Mouse (Mus musculus) CD4-positive naive resting alpha-beta T cell, adult 57 days (primary cell): Measurements from ENCODE around the gene Cct7. TPM values are rescaled to one million over a fixed set of nuclear protein-coding genes. Genes with fewer than 3 reads are reported as not detected.

ENCODE experiments used
- total RNA-seq: library from RNA; stranded (reverse); gene quantifications from one replicate; pipeline ENCODE4 v1.2.4, GENCODE M21; 2023

The Cct7 gene
- total RNA-seq, result 168 TPM

DNA sequence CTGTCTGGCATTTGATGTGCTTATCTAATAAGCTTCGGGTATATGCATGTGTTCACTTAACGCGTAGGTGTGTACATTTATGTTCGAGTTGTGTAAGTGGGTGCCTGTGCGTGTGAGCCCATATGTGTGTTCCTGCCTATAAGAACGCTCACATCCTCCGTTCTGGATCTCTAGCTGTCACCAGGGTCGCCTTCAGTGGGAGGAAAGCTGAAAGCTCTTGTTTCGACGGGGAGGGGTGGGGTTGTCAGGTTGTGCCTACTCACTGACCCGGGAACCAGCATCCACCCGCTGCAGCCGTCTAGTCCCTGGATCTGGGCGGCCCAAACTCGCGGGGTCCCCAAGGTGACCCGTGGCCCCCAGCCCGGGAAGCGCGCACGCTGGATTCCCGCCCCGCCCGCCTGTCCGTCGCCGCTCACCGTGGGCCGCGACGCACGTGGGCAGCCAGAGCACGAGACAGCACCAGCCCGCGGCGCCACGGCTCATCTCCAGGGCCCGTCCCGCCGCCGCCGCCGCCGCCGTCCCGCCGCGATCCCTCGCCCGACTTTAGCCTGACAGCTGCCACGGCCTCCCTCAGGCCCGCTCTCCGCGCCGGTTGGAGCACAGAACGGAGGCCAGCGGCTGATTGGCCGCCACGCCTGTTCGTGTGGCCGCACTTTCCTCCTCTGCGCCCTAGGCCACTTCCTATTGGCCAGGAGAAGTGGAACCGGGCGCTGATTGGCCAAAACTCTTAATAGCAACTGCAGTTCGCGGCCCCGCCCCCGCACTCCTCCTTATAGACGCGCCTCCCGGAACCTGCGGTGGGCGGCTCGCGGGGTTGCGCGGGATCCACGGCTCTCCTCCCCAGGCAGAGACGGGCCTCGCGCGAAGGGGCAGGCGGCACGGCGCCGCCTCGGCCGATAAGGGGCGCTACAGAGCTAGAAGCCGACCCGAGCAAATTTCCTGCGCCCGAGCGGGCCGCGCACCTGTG lies at the start of gene Cct7:
Gene Cct7, plus strand, starts transcription at position 818 of the 967 bp plus-strand sequence.

DNA sequence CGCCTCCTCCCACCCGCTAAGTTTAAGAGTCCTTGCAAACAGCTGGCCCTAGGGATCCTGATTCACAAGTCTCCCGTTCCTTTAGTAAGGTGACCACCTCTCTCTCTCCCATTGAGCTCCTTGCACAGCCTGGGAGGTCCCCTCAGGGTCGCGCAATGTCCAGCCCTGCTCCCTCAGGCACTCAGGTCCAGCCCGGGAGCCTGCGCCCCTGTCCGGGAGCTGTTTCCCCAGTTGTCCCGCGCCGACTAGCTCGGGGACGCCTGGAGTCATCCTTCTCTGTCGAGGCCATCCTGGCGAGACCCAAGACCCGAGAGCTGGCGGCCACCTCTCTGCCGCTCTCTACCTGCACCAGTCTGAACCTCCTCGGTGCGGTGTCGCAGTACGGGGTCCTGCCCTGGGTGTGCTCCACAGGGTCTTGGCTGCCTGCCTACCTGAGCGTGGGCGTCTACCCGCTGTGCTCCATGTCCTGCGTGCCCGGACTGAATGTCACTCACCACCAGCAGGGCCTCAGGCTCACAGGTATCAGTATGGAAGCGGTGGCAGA lies 27.4 kb upstream of the Cct7 start, which contains the start of gene Noto:
Gene Noto, plus strand, starts transcription at position 51 of the 544 bp plus-strand sequence.

GRCm38 (mm10) chr6:85431842-85432431 lies 19.4 kb upstream of the Cct7 start, which contains the start of gene Smyd5:
Gene Smyd5 (plus strand): TSS chr6:85431989.

GRCm38 (mm10) chr6:85451664-85452410 lies 523 bp downstream of the Cct7 start, which contains the start of gene Pradc1:
Gene Pradc1 (minus strand): TSS chr6:85451970.

DNA sequence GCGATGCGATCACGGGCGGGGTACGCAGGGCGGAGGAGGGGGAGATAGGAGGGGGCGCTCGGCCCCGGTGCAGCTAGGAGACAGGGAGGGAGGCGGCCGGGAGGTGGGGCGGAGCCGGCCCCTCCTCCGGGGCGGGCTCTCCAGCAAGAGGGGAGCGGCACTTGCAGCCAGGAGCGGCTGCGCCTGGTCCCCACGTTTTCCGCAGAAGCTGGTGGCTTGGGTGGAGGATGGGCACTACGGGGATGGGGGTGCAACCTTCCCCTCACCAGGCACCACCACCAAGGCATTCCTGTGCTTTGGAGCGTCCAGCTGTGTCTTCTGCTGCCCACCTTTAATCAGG lies 51.6 kb downstream of the Cct7 start, which contains the start of gene Fbxo41:
Gene Fbxo41, minus strand, starts transcription at position 84 of the 340 bp plus-strand sequence.

DNA sequence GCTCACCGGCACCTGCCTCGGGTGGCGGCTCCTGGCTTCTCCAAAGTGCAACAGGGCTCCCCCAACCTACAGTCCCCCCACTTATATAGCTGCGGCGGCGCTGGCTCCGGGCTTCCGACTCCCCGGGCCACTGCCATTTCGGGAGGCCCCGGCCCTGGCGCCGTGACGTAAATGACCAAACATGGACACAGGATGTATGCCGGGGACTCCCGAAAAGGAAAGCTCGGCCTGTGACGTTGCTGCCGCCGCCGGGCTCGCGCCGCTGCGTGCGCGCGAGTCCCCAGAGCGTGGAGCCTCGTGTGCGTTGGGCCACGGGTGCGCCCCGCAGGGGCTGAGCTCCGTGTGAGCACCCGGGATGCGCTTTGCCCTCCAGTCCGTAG lies 62.2 kb downstream of the Cct7 start, which contains the start of gene Egr4:
Gene Egr4, minus strand, starts transcription at position 59 of the 380 bp plus-strand sequence.

Other genes starting within 250 kb of the Cct7 start
- 3.9 TPM for gene Sfxn5, start 118.1 kb upstream of the Cct7 start, total RNA-seq
- gene Rab11fip5, start 76.9 kb upstream of the Cct7 start, total RNA-seq, result 1.8 TPM
- not detected for gene Noto, start 27.6 kb upstream of the Cct7 start, total RNA-seq
- 34.2 TPM for gene Smyd5, start 19.5 kb upstream of the Cct7 start, total RNA-seq
- 17.9 TPM for gene Pradc1, start 456 bp downstream of the Cct7 start, total RNA-seq
- 0.12 TPM for gene Fbxo41, start 51.5 kb downstream of the Cct7 start, total RNA-seq
- gene Egr4, start 62.1 kb downstream of the Cct7 start, total RNA-seq, result 0.27 TPM
- 3.5 TPM for gene Alms1, start 136.0 kb downstream of the Cct7 start, total RNA-seq